Mouse (Mus musculus): Measurements from ENCODE around the gene Fsd2. TPM values are rescaled to one million over a fixed set of nuclear protein-coding genes. Genes with fewer than 3 reads are reported as not detected.

The Fsd2 gene
- polyA plus RNA-seq (2012; rRNA removed), result 0.04 and 0.18 TPM in 2 replicates

DNA sequence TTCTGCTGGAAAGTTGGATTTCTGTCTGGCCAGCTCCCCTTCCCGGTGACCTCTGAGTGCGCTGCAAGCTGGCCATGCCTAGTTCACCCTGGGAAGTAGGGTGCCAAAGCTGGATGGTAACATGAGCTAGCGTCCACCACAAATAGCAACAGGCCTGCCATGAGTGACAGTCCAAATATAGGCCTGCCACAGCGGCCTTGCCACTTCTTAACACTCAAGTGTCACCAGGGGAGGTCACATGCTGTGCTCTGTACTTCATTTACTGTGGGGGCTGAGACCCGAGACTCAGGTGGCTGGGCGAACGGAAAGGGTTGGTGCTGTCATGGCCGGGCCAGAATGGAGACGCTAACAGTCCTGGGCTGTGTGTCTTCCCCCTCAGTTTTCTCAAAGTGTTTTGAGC, at the start of gene Fsd2:
TSS of gene Fsd2 (minus strand) at position 53 of the 400 bp plus-strand sequence.
- WGBS, result 82% methylated on average over 9 of the region's 9 CpGs
- DNase-seq (ENCODE audit: low read depth, low spot score), result no peak

DNA sequence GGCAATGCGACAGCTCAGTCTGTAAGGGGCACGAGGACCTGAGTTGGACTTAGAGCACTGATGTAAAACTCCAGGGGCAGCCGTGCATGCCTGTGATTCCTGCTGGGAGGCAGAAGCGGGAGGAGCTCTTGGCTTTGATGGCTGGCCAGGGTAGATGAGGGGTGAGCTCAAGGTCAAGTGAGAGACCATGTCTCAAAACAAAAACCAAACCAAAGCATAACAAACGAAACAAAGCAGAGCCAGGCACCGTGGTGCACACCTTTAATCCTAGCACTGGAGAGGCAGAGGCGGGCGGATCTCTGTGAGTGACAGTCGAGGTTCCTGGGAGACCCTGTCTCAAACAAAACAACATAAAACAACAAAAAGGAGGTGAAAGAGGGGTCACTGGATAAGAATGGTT, 48.3 kb upstream of the Fsd2 start:
- 78% methylated on average over 9 of the region's 9 CpGs for WGBS
- no peak for DNase-seq (ENCODE audit: low read depth, low spot score)

DNA sequence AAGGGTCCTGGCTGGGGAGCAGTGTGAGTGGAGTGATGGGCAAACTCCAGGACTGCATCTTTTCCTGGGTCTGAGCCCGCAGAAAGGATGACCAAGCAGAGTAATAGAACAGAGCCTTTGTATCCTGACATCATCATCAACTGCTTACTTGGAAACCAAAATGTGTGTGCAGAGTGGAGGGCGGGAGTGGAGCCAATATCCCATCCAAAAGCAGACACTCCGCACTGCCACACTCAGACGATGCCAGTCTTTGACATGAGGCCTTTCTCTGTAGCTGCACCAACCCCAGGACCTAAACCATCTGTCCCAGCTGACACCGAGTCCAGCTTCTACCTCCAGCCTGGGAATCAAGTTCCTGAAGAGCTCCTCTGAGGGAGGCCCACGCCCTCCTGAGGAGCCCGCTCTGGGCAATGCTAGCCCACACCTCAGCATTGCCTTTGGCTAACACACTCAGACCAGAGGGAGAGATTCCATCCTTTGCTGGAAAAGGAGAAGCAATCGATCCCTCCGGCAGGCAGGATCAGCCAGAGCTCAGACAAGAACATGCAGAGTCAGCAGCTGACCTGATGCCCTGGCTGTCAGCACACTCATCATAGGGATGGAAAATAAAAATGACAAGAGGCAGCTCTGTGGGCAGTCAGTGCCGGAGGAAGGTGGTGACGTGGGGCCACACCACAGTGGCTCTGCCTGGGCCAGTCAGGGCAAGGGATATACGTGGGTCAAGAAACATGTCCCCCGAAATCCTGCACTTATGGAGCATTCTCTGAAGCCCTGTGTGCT, 46.3 kb upstream of the Fsd2 start:
- WGBS, result 88% methylated on average over 13 of the region's 13 CpGs
- DNase-seq (ENCODE audit: low read depth, low spot score), result no peak

DNA sequence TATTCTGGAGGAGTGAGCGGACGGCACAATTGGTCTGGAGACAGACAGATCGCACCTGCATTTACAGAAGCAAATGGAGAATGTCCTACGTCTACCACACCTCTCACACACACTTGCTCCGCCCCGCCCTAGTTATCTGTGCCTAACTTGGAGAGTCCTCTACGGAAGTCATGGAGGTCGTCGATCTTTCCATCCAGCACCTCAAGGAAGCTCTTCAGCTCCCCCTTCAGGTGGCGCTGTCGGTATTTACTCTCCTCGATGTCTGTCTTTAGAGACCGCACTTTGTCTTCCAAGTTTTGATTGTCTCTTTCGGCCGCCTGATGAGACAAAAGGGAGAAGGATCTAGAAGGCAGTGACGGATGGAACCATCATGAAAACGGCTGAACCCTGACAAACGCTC, 43.4 kb upstream of the Fsd2 start:
- no peak for DNase-seq (ENCODE audit: low read depth, low spot score)
- WGBS, result 60% methylated on average over 18 of the region's 18 CpGs

DNA sequence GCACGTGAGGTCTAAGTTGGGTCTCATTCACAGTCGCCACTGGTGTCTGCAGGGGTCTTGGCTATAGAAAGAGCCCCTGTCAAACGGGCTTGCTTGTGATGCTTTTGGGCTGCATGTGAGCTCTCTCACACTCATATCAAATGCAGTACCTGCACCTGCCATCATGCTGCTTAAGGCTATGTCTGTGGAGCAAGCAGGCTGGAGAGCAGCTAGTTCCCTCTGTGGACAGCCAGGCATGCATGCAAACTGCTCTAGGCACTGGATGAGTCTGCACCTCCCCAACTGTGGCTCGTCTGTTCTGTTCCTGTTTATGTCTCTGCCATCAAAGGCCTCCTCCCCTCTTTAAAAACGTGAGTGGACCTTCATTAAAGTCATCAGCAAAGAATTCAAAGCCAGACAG, 39.7 kb upstream of the Fsd2 start:
- WGBS, result 62% methylated on average over 5 of the region's 5 CpGs
- DNase-seq (ENCODE audit: low read depth, low spot score), result no peak

DNA sequence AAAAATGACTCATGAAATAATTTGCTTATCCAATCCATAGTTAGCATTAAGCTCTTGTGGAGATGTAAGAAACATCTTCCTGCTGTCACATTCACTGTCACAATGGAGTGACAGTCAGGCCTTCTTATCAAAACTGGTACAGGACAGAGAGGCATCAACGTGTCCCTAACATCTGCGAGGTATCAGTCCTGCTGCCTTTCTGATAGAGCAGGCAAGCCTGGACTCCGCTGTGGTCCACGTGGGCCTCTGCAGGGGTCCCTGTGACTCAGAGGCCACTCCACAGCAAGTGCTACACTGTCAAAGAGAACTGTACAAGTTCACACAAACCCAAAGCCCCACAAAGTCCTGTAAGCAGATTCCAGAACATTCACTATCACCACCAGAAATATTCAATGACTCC, 38.7 kb upstream of the Fsd2 start:
- no peak for DNase-seq (ENCODE audit: low read depth, low spot score)

DNA sequence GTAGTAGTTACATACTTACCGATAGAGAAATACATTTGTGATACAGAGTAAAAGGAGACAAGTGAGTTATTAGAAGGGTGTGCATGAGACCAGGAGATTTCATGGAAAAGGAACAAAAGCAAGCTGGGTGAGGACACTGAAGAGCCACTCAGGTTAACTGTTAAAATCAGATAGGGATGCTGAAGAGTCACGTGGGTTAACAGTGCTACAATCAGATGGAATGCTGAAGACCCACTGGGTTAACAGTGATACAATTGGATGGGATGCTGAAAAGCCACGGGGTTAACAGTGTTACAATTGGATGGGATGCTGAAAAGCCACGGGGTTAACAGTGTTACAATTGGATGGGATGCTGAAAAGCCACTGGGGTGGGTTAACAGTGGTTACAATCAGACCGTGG, 38.2 kb upstream of the Fsd2 start:
- DNase-seq (ENCODE audit: low read depth, low spot score), result no peak
- WGBS, result 87% methylated on average over 5 of the region's 5 CpGs

More for the DNA sequence above, 38.7 kb upstream of the Fsd2 start:
- WGBS, result 78% methylated on average over 4 of the region's 4 CpGs

DNA sequence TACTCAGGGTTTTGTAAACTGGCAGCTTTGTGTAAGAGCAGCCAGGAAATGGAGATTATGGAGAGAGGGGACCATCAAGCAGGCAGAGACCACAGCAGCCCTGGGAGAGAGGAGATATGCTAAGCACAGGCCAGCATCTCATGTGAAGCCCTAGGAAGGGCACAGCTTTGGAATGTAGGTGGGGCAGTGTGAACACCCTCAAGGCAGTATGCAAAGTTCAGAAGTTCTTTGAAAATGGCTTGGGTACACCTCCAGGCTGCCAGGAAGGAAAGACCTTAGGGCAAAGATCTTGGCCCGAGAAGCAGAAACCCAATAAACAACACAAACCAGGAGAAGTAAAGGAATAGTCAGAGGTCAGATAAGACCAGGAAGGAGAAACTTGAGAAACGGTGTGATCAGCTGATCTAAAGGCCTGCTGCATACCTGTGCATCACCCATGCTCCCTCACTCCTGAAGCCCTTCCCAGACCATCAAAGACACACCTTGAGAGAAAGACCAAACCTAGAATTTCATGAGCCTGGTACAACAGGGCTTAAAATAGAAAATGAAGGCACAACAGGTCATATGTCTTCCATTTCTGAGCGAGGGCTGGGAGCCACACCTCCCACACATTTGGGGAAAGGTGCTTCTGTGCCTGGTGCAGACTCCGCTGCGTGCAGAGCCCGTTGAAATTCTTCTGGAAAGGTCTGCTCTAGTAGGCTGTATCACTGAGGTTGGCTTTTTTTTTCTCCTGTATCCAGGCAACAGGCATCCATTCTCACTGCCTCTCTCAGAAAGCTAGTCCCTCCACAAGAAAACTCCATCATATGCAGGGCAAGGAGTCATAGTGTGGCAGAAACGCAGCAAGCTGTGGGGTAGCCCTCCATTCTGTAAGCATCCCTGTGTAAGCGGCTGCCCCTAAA, 32.9 kb upstream of the Fsd2 start:
- WGBS, result 61% methylated on average over 8 of the region's 8 CpGs
- no peak for DNase-seq (ENCODE audit: low read depth, low spot score)

DNA sequence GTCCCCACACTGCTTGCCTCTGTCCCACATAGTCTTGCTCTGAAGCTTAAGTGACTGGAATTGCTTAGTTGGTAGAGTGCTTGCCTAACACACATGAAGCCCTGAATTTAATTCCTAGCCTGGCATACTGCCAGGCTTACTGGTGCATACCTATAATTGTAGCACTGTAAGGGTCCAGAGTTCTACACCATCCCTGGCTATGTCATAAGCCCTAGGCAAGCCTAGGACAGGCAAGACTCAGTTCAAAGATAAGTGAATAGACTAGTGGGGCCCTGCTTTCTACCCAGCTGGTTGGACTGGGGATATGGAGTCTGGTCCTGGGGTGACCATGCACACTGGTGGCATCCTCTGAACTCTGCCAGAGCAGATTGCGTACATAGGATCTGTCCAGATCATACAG, 30.9 kb upstream of the Fsd2 start:
- DNase-seq (ENCODE audit: low read depth, low spot score), result no peak
- 100% methylated on average over 1 of the region's 1 CpGs for WGBS

DNA sequence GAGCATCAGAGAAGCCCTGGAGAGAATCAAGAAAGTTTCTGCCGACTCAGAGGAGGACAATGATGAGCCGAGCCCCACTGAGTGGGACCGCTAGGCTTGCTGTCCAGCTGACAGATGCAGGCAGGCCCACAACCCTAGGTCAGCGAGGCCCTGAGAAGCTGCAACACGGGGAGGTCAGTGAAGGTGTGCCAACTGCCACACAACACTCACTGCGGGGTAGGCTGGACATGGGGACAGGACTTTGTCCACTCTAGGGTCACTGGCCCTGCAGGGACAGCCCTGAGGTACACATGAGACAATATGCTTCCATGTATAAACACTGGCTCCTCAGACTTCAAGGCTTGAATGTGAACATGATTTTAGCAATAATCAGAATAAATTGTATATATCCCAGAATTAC, 29.3 kb upstream of the Fsd2 start:
- WGBS, result 84% methylated on average over 6 of the region's 6 CpGs
- no peak for DNase-seq (ENCODE audit: low read depth, low spot score)

DNA sequence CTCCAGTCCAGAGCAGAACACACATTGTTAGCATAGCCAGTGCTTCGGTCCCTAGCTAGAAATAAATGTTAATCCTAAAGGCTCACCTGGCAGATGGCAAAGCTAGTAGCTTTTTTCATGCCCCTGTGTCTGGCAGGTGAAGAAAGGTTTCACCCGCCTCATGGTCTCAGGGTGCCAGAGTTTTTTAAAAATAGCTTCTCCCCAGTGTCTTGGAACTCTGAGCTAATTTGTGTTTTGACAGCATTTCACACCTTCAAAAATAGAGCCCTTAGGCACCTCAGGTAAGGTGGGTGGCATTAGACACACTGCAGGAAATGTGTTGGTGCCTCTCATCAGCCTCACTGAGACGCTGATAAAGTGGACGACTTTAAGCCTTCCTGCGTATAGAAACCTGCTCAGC, 28.3 kb upstream of the Fsd2 start:
- WGBS, result 92% methylated on average over 5 of the region's 5 CpGs
- DNase-seq (ENCODE audit: low read depth, low spot score), result no peak

DNA sequence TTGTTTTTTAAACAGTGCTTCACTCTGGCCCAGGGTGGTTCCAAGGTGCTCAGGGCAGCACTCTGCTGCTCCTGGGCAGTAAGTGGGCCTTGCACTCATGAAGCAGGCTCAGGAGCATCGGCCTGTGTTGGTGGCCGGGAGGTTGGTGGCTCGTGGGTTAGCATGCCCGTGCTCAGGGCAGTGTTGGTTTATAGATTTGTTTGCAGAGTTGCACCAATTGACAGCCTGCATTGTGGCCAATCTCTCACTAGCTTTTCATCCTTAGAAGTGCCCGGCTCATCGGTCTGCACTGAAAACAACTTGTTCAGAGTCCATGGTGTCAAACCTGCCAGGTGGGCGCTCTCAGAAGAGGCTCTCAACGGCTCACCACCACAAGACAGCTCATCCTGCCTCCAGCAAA, 26.6 kb upstream of the Fsd2 start:
- no peak for DNase-seq (ENCODE audit: low read depth, low spot score)

DNA sequence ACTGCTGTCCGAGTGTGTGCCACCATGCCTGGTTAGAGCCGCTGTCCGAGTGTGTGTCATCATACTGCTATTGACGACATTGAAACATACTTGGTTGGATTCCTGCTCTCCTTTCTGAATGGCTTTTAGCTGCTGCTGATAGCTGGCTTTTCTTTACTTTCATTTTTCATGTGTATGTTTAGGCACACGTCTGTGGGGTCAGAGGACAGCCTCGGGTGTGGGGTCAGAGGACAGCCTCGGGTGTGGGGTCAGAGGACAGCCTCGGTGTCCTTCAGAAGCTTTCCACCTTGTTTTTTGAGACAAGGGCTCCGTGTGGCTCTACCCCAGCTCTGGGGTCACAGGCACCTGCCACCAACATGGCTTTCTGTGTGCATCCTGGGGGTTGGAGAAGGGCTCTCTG, 25.9 kb upstream of the Fsd2 start:
- WGBS, result 82% methylated on average over 9 of the region's 9 CpGs
- DNase-seq (ENCODE audit: low read depth, low spot score), result no peak

More for the DNA sequence above, 26.6 kb upstream of the Fsd2 start:
- 84% methylated on average over 8 of the region's 8 CpGs for WGBS

DNA sequence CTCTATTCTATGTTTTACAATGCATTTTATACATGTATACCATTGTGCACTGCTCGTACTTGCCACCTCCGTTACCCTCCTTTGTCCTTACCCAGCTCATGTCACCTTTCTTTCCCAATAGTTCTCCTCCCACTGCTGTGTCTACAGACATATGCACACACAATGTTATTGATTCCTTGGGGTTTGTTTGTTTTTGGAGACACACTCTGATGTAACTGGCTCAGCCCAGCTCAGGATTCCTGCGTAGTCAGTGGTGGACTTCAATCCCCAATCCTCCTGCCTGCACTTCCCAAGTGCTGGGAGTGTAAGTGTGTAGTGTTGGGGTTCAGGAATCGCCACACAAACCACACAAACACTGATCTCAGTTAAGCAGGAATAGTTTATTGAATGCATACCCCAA, 20.5 kb upstream of the Fsd2 start:
- WGBS, result 94% methylated on average over 4 of the region's 4 CpGs
- no peak for DNase-seq (ENCODE audit: low read depth, low spot score)

DNA sequence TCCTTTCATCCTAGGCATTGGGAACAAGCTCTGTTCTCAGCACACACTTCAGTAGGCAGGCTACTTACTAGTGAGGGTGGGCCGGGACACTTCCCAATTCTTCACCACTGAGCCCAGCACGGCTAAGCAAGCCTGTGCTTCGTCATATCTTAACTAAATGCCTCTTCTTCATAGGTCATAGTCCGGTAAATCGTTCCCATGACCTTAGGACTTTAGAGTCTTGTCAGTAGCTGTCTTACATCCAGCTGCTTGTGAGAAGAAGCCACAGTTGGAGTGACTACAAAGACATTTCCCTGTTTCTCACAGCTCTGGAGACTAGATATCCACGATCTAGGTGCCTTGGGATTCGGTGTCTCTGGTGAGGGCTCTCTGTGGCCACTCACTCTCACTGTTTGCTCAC, 18.6 kb upstream of the Fsd2 start:
- 75% methylated on average over 7 of the region's 7 CpGs for WGBS
- DNase-seq (ENCODE audit: low read depth, low spot score), result no peak

DNA sequence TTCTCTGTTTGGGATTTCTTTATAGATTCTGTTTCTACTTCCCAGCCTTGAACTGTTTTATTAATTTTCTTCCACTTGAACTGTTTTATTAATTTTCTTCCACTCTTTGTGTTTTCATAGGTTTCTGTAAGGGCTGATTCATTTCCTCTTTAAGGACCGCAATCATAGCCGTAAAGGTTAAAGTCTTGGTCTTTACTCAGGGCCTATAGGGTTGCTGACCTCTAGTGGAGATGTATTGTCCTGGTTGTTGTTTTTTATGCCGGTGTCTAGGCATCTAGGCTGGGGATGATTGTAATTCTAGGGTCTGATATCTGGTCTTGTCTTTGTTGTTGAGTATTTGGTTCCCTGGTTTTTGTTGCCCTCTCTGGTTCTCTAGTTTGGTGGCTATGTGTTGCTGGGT, 16.8 kb upstream of the Fsd2 start:
- 36% methylated on average over 3 of the region's 3 CpGs for WGBS
- no peak for DNase-seq (ENCODE audit: low read depth, low spot score)

DNA sequence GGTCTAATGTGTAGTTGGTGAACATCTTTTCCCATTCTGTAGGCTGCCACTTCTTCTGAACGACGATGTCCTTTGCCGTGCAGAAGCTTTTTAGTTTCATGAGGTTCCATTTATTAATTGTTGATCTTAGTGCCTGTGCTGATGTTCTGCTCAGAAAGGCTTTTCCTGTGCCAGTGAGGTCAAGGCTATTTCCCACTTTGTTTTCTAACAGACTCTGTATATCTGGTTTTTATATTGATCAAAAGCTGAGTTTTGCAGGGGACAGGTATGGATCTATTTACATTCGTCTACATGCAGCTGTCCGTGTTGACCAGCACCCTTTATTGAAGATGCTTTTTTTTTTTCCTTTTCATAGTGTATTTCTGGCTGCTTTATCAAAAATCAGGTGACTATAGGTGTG, 12.6 kb upstream of the Fsd2 start:
- WGBS, result 97% methylated on average over 5 of the region's 5 CpGs
- DNase-seq (ENCODE audit: low read depth, low spot score), result no peak

DNA sequence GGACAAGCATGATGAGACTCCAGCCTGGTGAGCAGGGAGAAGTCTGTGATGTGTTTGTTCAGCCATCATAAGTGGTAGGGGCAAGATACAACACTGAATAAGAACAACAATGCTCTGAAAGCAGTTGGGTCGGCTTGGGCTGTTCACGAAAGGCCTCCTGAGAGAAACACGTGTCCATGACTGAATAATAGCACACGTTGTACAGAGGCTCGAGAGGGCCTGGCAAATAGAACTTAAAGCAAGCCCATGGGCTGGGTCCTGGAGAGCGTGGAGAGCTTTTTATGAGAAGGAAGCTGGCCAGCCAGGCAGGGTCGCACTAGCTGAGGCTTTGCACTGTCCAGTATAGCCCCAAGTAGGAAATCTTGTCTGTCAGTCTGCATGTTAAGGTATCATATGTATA, 11.7 kb upstream of the Fsd2 start:
- no peak for DNase-seq (ENCODE audit: low read depth, low spot score)
- WGBS, result 86% methylated on average over 7 of the region's 7 CpGs

DNA sequence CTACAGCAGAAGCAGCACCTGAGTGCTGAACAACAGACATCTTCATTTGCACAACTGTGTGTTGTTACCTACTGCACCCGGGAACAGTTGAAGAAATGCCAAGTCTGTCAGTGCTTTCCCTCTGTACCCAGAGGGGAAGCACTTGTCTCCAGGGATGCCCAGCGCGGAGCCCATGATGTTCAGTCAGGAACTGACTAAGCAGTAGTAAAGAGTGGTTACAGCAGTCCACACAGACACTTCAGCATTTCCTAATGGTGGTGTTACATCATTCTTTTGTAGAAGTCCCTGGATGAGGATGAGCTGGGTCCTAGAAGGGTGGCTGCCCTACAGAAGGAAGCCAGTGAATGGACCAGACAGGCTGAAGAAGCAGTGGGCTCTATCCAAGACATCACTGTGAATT, 11.1 kb upstream of the Fsd2 start:
- no peak for DNase-seq (ENCODE audit: low read depth, low spot score)
- WGBS, result 88% methylated on average over 3 of the region's 3 CpGs

DNA sequence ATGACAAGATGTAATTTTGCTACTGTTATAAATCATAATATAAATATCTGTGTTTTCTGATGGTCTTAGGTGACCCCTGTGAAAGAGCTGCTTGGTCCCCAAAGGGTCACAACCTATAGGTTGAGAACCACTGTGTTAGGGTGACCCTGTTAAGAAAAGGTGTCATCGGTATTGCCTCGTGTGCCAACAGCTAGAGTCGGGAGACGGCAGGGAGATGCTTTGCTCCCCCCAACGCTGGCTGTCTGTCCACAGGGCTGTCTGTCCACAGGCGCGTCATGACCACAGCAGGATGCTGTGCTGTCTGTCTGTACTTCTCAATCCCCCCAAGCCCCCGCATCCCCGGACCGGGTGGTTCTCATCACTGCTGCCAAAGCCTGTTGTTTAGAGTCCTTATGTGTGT, 8.9 kb upstream of the Fsd2 start:
- WGBS, result 95% methylated on average over 10 of the region's 10 CpGs
- no peak for DNase-seq (ENCODE audit: low read depth, low spot score)

DNA sequence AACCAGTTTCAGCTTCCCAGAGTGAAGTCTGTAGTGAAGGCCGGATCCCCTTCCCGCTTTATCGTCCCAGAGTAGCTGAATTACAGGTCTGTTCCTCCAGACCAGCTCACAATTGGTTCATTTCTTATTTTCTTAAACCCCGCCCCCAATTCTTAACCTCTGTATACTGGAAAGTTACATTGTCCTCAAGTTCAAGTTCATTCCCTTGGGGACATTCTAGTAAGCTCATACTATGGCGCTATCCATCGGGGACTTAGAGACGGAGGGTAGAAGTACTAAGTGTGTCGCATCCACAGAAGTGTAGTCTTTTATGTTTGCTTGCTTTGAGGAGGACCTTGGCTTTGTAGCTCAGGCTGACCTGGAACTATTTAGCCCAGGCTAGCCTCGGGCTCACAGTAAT, 7.1 kb upstream of the Fsd2 start:
- DNase-seq (ENCODE audit: low read depth, low spot score), result no peak
- WGBS, result 94% methylated on average over 9 of the region's 9 CpGs
